Mouse (Mus musculus) intestine, embryonic 15.5 days (tissue): Measurements from ENCODE around the gene Borcs6. TPM values are rescaled to one million over a fixed set of nuclear protein-coding genes. Genes with fewer than 3 reads are reported as not detected.
"Not testable (repeated sequence)": the region's sequence is repeated elsewhere in the genome, so short reads cannot be mapped to it uniquely, and the experiment has no call there.

Source experiments
- ATAC-seq: fragments of 200-750 bp; cut with Nextera tagmentation; 2 replicates; pipeline ENCODE4 v1.8.0; 2017; ENCODE audit warnings: moderate TSS enrichment, moderate library complexity
- H3K27ac ChIP-seq: fragments of 300-500 bp; sonication (generic); 2 replicates; pipeline ENCODE4 v1.5.1; 2015; ENCODE audit warnings: mild to moderate bottlenecking, inconsistent platforms
- H3K27me3 ChIP-seq: fragments of 300-500 bp; sonication (generic); replicated peaks from 2 replicates; pipeline ENCODE4 v1.6.1; 2015; ENCODE audit warnings: inconsistent platforms
- H3K36me3 ChIP-seq: fragments of 300-500 bp; sonication (generic); 2 replicates; pipeline ENCODE4 v1.6.1; 2015; ENCODE audit warnings: inconsistent platforms
- H3K4me1 ChIP-seq: fragments of 300-500 bp; sonication (generic); replicated peaks from 2 replicates; pipeline ENCODE4 v1.6.1; 2015; ENCODE audit warnings: inconsistent platforms
- H3K4me2 ChIP-seq: fragments of 300-500 bp; sonication (generic); replicated peaks from 2 replicates; pipeline ENCODE4 v1.6.1; 2015; ENCODE audit warnings: mild to moderate bottlenecking, inconsistent platforms
- H3K4me3 ChIP-seq: fragments of 300-500 bp; sonication (generic); replicated peaks from 2 replicates; pipeline ENCODE4 v1.5.1; 2015; ENCODE audit warnings: inconsistent platforms
- H3K9ac ChIP-seq: fragments of 300-500 bp; sonication (generic); 2 replicates; pipeline ENCODE4 v1.6.1; 2015; ENCODE audit warnings: inconsistent platforms
- H3K9me3 ChIP-seq: fragments of 300-500 bp; sonication (generic); 2 replicates; pipeline ENCODE4 v1.6.1; 2016; ENCODE audit warnings: inconsistent platforms
- WGBS: fragments of 180-500 bp; shearing (Covaris S2); methylation state at CpG from one replicate; pipeline ENCODE4 v1.1.7; 2015; 5-methylcytosine and 5-hydroxymethylcytosine counted together
- polyA plus RNA-seq: library from polyadenylated mRNA; unstranded; fragments of >200 nt; fragmentation: Nextera tagmentation; extraction: Ambion mirVana; gene quantifications from 2 replicates; pipeline ENCODE4 v1.2.1, GENCODE M21; 2015

Gene Borcs6
- polyA plus RNA-seq: 8.6 and 8.9 TPM in 2 replicates

DNA sequence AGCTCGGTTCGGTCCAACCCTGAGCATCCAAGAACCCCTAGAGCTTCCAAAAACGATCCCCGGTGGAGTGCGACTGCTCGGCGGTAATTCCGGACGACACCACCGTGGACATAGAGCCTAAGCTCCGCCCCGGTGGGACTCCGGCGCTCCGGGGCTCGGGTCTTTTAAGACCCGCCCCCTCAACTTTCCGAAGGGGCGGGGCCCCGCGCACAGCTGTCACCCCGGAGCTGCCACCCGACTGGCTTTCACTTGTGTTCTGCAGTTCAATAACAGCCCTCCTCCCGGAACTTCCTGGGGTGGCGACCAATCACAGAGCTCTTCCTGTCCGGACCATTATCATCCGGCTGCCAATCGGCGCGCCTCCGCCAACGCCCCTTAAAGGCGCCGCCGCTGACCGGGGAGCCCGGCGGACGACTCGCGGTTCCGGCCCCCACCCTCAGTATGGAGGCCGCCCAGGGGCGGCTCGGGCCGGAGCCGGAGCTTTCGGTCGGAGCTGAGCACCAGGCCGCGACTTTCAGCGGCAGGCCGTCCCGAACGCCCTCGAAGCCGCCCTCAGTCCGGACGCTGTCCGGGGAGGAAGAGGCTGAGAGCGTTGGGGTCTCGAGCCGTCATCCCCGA, at the start of gene Borcs6:
Gene Borcs6, plus strand, starts transcription at position 361 of the 618 bp plus-strand sequence.
- Histone ChIP-seq H3K4me2 (peak within 1 kb of the TSS; percentile 93), H3K27ac (peak within 1 kb of the TSS; percentile 91), H3K4me1 (peaks cover 24% of the 10 kb centered on the region), H3K9me3 (no peaks in the 10 kb centered on the region), H3K9ac (peak within 1 kb of the TSS; percentile 81), H3K36me3 (no peaks in the 10 kb centered on the region), H3K4me3 (peak within 1 kb of the TSS; percentile 89), H3K27me3 (no peaks in the 10 kb centered on the region)
- whole genome bisulfite sequencing: under 1% methylated on average over 64 of the region's 64 CpGs
- ATAC-seq: peak; percentile 92

DNA sequence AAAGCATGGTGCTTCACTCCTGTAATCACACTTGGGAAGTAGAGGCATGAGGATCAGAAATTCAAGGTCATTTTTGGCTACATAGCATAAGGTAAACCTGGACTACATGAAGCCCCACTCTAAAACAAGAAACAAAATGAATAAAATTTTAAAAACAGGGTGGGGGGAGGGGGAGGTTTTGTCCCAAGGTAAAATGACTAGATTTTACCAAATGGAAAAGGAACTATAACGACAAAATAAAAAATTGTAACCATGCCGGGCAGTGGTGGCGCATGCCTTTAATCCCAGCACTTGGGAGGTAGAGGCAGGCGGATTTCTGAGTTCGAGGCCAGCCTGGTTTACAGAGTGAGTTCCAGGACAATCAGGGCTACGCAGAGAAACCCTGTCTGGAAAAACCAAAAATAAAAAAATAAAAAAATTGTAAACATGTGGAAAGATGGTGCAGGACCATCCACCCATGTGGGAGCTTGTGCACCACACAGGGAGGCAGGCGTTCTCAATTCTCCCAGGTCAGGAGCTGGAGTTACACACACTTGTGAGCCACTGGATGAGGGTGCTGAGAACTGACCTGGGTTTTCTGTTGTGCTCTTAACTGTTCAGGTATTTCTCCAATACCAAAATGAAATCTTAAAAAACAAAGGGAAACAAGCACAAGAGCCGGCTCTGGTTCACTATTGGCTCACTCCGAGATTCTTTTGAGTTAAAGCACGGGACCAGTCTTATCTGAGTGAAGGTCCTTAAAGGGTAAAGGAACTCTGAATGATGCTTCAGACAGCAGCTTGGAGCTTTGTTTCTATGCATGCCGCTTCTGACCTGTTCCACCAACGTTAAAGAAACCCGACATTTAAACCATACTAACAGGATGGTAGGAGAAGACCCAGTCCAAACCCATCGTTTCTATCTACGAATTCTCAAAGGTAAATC, 48.9 kb upstream of the Borcs6 start:
- Histone ChIP-seq H3K27ac (no peak overlapping the region), H3K27me3 (no peaks in the 10 kb centered on the region), H3K9ac (no peak overlapping the region), H3K4me2 (peak overlapping the region; percentile 72), H3K9me3 (no peaks in the 10 kb centered on the region), H3K4me3 (no peak overlapping the region), H3K36me3 (no peaks in the 10 kb centered on the region), H3K4me1 (peaks cover 9% of the 10 kb centered on the region)
- no peak for ATAC-seq
- 88% methylated on average over 15 of the region's 15 CpGs for WGBS

DNA sequence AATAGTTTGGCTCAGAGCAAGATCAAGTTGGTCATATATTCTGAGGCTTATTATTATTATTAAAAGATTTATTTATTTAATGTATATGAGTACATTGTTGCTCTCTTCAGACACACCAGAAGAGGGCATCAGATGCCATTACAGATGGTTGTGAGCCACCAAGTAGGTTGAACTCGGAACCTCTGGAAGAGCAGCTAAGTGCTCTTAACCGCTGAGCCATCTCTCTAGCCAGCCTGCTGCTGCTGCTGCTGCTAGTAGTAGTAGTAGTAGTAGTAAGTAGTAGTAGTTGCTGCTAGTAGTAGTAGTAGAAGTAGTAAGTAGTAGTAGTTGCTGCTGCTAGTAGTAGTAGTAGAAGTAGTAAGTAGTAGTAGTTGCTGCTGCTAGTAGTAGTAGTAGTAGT, 48.1 kb upstream of the Borcs6 start:
- whole genome bisulfite sequencing: 68% methylated on average over 2 of the region's 2 CpGs
- peak overlapping the region; percentile 45 for H3K4me3 ChIP-seq
- not testable (repeated sequence) for H3K36me3 ChIP-seq, H3K27me3 ChIP-seq, H3K4me1 ChIP-seq, ATAC-seq, H3K9me3 ChIP-seq
- H3K27ac ChIP-seq: peak overlapping the region; percentile 88; the same call in 1 of the 2 replicates
- peak overlapping the region; percentile 72 for H3K4me2 ChIP-seq
- H3K9ac ChIP-seq: peak overlapping the region; percentile 56; the same call in 1 of the 2 replicates

DNA sequence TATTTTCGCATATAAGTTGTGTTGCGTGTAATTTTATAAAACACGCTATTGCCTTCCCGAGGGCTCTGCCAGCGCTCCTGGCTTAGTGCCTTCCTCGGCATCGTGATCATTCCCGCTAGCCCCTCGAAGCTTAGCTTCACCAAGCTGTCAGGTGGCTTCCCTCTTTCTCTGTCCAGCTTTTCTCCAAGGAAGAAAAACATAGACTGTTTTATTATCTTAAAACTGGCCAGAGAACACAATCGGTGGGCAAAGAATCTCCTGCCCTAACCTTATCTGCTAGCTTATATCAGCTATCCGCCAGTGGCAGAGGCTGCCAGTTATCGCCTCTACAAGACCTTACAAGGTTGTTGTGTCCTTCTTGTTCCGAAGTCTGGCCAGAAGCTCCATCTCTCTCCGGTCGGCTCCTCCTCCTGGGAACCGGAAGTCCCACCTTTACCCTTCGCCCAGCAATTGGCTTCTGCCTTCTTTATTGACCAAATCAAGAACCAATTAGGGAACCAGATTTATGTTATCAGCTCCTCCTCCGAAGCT, 47.4 kb upstream of the Borcs6 start:
- H3K4me2 ChIP-seq: peak overlapping the region; percentile 72

DNA sequence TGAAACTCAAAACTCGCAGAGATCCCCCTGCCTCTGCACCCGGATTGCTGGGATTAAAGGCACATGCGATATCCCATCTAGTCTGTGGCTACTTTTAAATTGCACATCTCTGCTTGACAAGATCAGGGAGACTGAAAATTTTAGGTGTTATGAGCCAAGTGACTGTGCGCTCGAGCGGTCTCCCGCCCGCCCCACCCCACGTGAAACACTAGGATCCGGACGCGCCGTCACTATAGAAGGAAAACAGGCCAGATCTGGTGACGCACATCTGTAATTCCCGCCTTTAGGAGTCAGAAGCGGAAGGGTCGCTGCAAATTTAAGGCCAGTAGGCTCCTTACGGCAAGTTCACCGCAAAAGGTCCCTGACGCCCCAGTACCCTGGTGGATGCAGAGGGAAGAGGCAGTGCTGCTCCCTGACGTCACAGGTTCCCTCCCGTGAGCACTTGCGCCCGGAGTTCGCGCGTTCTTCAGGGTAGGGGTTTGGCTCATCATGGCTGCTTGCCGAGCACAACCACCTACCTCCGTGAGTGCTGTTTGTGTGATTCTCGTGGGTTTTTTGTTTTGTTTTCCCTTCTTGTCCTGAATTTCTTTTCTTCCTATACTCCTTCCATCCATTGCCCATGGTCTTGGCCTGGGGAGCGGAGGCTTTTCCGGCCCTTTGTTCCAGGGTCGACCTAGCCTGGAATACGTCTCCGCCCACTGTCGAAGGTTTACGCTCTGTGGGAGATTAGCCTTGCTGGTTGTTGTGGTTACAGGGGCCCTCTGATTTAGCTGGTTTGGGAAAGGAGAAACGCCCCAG, 43.7 kb upstream of the Borcs6 start, which contains the start of gene Ctc1:
Gene Ctc1, plus strand, starts transcription at position 268 of the 798 bp plus-strand sequence.
- peak; percentile 96 for ATAC-seq
- 2% methylated on average over 38 of the region's 38 CpGs for WGBS
- H3K27me3 ChIP-seq: no peaks in the 10 kb centered on the region
- H3K36me3 ChIP-seq: no peaks in the 10 kb centered on the region
- H3K27ac ChIP-seq: peak within 1 kb of the TSS; percentile 90
- peak within 1 kb of the TSS; percentile 69 for H3K9ac ChIP-seq
- H3K4me2 ChIP-seq: peak within 1 kb of the TSS; percentile 72
- H3K4me1 ChIP-seq: peaks cover 6% of the 10 kb centered on the region; the same call in 1 of the 2 replicates
- peak within 1 kb of the TSS; percentile 56 for H3K4me3 ChIP-seq
- no peaks in the 10 kb centered on the region for H3K9me3 ChIP-seq

More for the DNA sequence above, 47.4 kb upstream of the Borcs6 start:
- Histone ChIP-seq H3K36me3 (no peaks in the 10 kb centered on the region), H3K4me3 (peak overlapping the region; percentile 45), H3K4me1 (peaks cover 12% of the 10 kb centered on the region), H3K27ac (peak overlapping the region; percentile 88), H3K9ac (peak overlapping the region; percentile 56), H3K9me3 (no peaks in the 10 kb centered on the region), H3K27me3 (no peaks in the 10 kb centered on the region)
- peak; percentile 74 for ATAC-seq
- WGBS: under 1% methylated on average over 18 of the region's 18 CpGs

DNA sequence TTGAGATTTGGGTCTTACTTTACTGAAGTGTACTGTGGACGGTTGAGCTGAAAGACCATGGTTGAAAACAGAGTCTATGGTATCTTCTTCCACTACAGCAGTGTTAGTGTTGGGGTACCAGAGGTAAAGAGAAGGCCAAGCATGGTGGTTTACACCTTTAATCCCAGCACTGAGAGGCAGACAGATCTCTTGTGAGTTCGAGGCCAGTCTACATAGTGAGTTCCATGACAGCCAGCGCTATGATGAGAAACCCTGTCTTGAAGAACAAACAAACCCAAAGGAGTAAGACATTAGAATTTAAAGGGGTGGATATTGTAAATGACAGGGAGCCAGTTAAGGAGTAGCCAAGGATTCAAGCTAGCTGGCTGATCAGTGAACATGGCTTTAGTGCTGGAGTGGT, 42.8 kb upstream of the Borcs6 start:
- Histone ChIP-seq H3K4me2 (peak overlapping the region; percentile 72), H3K4me3 (peak overlapping the region; percentile 56), H3K27me3 (no peaks in the 10 kb centered on the region), H3K27ac (peak overlapping the region; percentile 90; the same call in 1 of the 2 replicates), H3K36me3 (0 out of 2 replicates have a peak, but pooled peaks cover 2% of the 10 kb centered on the region), H3K9ac (peak overlapping the region; percentile 69), H3K4me1 (0 out of 2 replicates have a peak, but pooled peaks cover 6% of the 10 kb centered on the region), H3K9me3 (no peaks in the 10 kb centered on the region)
- 54% methylated on average over 3 of the region's 3 CpGs for WGBS
- no peak for ATAC-seq

DNA sequence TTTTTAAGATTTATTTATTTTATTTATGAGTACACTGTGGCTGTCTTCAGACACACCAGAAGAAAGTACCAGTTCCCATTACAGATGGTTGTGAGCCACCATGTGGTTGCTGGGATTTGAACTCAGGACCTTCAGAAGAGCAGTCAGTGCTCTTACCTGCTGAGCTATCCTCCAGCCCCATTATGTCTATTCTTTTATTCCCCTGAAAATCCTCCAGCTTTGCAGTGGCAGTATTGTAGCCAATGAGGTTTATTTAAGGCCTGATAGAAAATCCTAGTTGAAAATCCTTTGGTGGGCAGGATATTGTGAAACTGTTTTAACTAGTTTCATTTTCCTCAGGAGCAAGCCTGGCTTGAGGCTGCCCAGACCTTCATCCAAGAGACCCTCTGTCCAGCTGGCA, 38.8 kb upstream of the Borcs6 start:
- Histone ChIP-seq H3K27me3 (no peaks in the 10 kb centered on the region), H3K27ac (no peak overlapping the region), H3K9me3 (no peaks in the 10 kb centered on the region), H3K4me1 (0 out of 2 replicates have a peak, but pooled peaks cover 6% of the 10 kb centered on the region), H3K4me2 (no peak overlapping the region), H3K36me3 (peaks cover 21% of the 10 kb centered on the region), H3K9ac (no peak overlapping the region), H3K4me3 (no peak overlapping the region)
- ATAC-seq: no peak

DNA sequence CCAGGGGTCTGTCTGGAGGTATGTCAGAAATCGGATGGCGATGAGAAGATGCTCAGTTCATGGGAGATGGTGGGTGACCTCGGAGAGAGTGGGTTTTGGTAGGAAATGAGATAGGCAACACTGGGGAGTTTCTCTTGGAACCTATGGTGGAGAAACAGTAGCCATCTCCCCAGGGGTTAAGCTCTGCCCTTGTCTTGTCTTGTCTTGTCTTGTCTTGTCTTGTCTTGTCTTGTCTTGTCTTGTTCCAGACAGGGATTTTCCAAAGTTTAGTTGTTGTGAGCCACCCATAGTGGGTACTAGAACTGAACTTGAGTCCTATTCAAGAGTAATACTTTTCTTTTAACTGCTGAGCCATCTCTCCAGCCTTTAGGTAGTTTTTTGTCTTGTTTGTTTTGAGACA, 33.0 kb upstream of the Borcs6 start:
- Histone ChIP-seq H3K4me1 (no peaks in the 10 kb centered on the region), H3K36me3 (peaks cover 59% of the 10 kb centered on the region), H3K9me3 (no peaks in the 10 kb centered on the region), H3K4me2 (no peak overlapping the region), H3K27me3 (no peaks in the 10 kb centered on the region), H3K9ac (no peak overlapping the region), H3K4me3 (no peak overlapping the region), H3K27ac (no peak overlapping the region)
- ATAC-seq: no peak
- WGBS: 88% methylated on average over 3 of the region's 3 CpGs

DNA sequence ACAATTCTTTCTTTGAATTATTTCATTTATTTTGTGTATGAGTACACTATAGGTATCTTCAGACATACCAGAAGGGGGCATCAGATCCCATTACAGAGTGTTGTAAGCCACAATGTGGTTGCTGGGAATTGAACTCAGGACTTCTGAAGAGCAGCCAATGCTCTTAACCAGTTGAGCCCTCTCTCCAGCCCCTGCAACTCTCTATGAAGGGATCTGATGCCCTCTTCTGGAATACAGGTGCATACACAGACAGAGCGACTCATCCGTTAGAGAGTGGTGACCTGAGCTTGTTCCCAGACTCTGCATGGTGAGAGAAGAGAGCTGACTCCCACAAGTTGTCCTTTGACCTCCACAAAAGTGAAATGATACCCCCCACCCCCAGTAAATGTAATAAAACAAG, 30.7 kb upstream of the Borcs6 start:
- no peak overlapping the region for H3K4me3 ChIP-seq
- H3K4me2 ChIP-seq: no peak overlapping the region
- no peaks in the 10 kb centered on the region for H3K4me1 ChIP-seq
- no peaks in the 10 kb centered on the region for H3K27me3 ChIP-seq
- H3K9me3 ChIP-seq: no peaks in the 10 kb centered on the region
- H3K9ac ChIP-seq: no peak overlapping the region
- no peak overlapping the region for H3K27ac ChIP-seq
- H3K36me3 ChIP-seq: peaks cover 56% of the 10 kb centered on the region
- ATAC-seq: no peak
- 73% methylated on average over 2 of the region's 2 CpGs for WGBS

DNA sequence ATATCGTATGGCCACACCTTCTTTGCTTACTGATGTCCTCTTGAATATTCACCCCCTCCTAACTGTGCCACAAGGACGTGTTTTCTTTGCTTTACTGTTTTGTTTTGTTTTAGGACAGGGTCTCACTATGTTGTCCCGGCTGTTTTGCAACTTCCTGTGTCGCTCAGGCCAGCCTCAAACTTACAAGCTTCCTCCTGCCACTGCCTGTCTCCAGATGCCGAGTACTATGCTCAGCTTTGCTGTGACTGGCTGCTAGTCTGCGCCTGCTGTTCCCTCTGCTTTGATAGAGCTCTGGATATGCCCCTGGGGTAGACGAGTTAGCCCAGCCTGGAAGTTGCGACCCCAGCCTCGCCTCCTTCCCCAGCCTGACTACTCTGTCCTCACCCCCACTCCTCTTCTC, 26.0 kb upstream of the Borcs6 start:
- H3K4me2 ChIP-seq: 0 out of 2 replicates have a peak overlapping the region, but pooled peaks have one; percentile 11
- no peak overlapping the region for H3K4me3 ChIP-seq
- H3K4me1 ChIP-seq: peaks cover 11% of the 10 kb centered on the region
- H3K36me3 ChIP-seq: peaks cover 49% of the 10 kb centered on the region
- H3K27me3 ChIP-seq: no peaks in the 10 kb centered on the region
- H3K27ac ChIP-seq: no peak overlapping the region
- ATAC-seq: no peak
- 81% methylated on average over 9 of the region's 9 CpGs for WGBS
- H3K9me3 ChIP-seq: no peaks in the 10 kb centered on the region
- H3K9ac ChIP-seq: no peak overlapping the region

DNA sequence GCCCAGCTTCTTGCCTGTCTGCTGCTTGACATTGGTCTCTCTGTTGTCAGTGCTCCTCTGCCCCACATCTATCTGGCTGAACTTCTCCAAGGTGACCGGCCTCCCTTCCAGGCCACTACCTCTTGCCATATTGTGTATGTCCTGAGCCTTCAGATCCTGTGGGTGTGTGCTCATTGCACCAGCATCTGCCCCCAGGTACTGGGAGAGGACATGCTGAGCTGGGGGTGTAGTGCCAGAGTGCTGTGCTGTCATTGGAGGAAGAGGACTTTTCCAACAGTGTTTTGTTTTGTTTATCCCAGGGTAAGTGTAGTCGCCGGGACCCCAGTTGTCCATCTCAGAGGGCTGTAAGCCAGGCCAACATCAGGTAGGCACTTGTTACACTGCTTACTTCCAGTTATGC, 24.9 kb upstream of the Borcs6 start:
- no peak overlapping the region for H3K9ac ChIP-seq
- no peaks in the 10 kb centered on the region for H3K27me3 ChIP-seq
- no peak overlapping the region for H3K27ac ChIP-seq
- no peak overlapping the region for H3K4me2 ChIP-seq
- peaks cover 11% of the 10 kb centered on the region for H3K4me1 ChIP-seq
- no peak overlapping the region for H3K4me3 ChIP-seq
- peaks cover 45% of the 10 kb centered on the region for H3K36me3 ChIP-seq
- H3K9me3 ChIP-seq: no peaks in the 10 kb centered on the region
- WGBS: 91% methylated on average over 3 of the region's 3 CpGs
- no peak for ATAC-seq
